Mouse (Mus musculus) myocyte (in vitro differentiated cells): ENCODE data around the gene I0C0044D17Rik.

Source experiments
- MAX ChIP-seq: IDR thresholded peaks from one replicate; pipeline ENCODE4 v1.6.1; 2011; ENCODE audit warnings: low read depth, mild to moderate bottlenecking, control low read depth
- MYOD1 ChIP-seq, 3 experiments: IDR thresholded peaks; one replicate each; pipeline ENCODE4 v1.6.1; 2011; ENCODE audit warnings: control low read depth in 2 of 3, low read depth in 2 of 3, mild to moderate bottlenecking in 2 of 3, moderate library complexity in 1 of 3; ENCODE audit not compliant: insufficient read length in 2 of 3, control insufficient read depth in 1 of 3
- POLR2A ChIP-seq: IDR thresholded peaks from one replicate; pipeline ENCODE4 v1.6.1; 2011; ENCODE audit warnings: low read depth, mild to moderate bottlenecking, control low read depth, moderate library complexity; ENCODE audit not compliant: insufficient read length
- POLR2AphosphoS2 ChIP-seq: IDR thresholded peaks from one replicate; pipeline ENCODE4 v1.6.1; 2011; ENCODE audit warnings: low read depth, control low read depth; ENCODE audit not compliant: insufficient read length
- TCF12 ChIP-seq: IDR thresholded peaks from one replicate; pipeline ENCODE4 v1.6.1; 2011; ENCODE audit warnings: mild to moderate bottlenecking, control low read depth; ENCODE audit not compliant: poor library complexity, insufficient read depth, severe bottlenecking
- USF1 ChIP-seq: IDR thresholded peaks from one replicate; pipeline ENCODE4 v1.6.1; 2011; ENCODE audit warnings: low read depth, mild to moderate bottlenecking, control low read depth, moderate library complexity

DNA sequence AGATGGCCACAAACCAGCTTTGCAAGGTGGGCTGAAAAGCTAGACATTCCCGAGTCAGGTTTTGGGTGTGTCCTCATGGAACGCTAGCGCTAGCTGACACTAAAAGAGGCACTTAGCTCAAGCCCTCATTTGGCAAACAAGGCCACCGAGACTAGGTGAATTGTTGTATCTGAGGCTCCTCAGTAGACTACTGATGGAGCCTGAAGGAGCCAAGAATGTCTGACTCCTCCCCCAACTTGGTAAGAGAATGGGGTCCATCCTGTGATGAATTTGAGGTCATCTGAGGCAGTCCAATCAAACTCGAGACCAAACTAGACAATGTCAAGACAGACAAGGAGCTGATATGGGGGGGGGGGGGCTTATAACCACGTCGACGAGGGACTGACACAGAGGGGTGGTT is 37.8 kb downstream of the I0C0044D17Rik start:
- TF ChIP-seq MAX (no peak), POLR2A (no peak), MYOD1 (IDR thresholded peaks at IDR 0.05; ENCODE audit: control insufficient read depth in 1 of 3, insufficient read length in 2 of 3, low read depth in 2 of 3) (no peak), TCF12 (no peak), USF1 (no peak), POLR2AphosphoS2 (no peak)
